Mouse (Mus musculus): ENCODE measurements around the gene H2-DMb1. TPM values are rescaled to one million over a fixed set of nuclear protein-coding genes. Genes with fewer than 3 reads are reported as not detected.

H2-DMb1 gene
- total and polyA plus RNA-seq, 3 experiments = 60.7 to 147 (median 102) TPM

GRCm38 (mm10) chr17:34165033-34165730, 12.3 kb downstream of the H2-DMb1 start:
- in situ Hi-C loops (cut with MboI; ENCODE audit: low pct_ligation_motif_present, low pct_unique_long_range_greater_than_20kb, low sequenced_read_pairs) (no loop called here), dilution Hi-C loops (cut with MboI; ENCODE audit: extremely low pct_ligation_motif_present, extremely low pct_unique_long_range_greater_than_20kb, low sequenced_read_pairs) (no loop called here)
- H3K9ac ChIP-seq (ENCODE audit: insufficient read depth, low read depth) = no peak overlapping the region
- H3K79me2 ChIP-seq (replicated peaks; ENCODE audit: control insufficient read depth, extremely low read depth, insufficient read depth, poor library complexity, severe bottlenecking) = no peaks in the 10 kb centered on the region; the same call in 1 of the 2 replicates
- peaks cover 0 to 4% of the 10 kb centered on the region in 2 experiments; a peak in 2 of 4 replicates for H3K4me1 ChIP-seq (ENCODE audit: control insufficient read depth in 1 of 2, insufficient read depth in 2 of 2)
- H3K36me3 ChIP-seq (replicated peaks in 1 of 2; ENCODE audit: control insufficient read depth in 1 of 2, insufficient read depth in 1 of 2, low read length in 1 of 2) = peaks cover 0 to 24% of the 10 kb centered on the region in 2 experiments
- H3K4me3 ChIP-seq (replicated peaks in 1 of 3; ENCODE audit: low read depth in 2 of 3, low read length in 2 of 3, poor library complexity in 1 of 3) = no peak overlapping the region
- no peaks in the 10 kb centered on the region for H3K27me3 ChIP-seq (replicated peaks)
- no peak overlapping the region for H3K27ac ChIP-seq (ENCODE audit: insufficient read depth, low read depth)
- TF ChIP-seq USF1 (IDR thresholded peaks at IDR 0.05; ENCODE audit: low read depth, low read length) (no peak), RAD21 (IDR thresholded peaks at IDR 0.05; ENCODE audit: low read depth, low read length) (peak; percentile 25), CTCF (conservative IDR thresholded peaks at IDR 0.05 in 1 of 2, IDR thresholded peaks at IDR 0.05 in 1 of 2; ENCODE audit: low read depth in 2 of 2, low read length in 2 of 2) (peak in 1 of 2 experiments; percentile 58; a peak in 2 of 4 replicates), POLR2AphosphoS2 (IDR thresholded peaks at IDR 0.05; ENCODE audit: low read depth, low read length) (no peak), SMC3 (IDR thresholded peaks at IDR 0.05; ENCODE audit: low read depth, low read length) (peak; percentile 40)
- DNase-seq (ENCODE audit: extremely low read depth) = no peak
- H3K4me2 ChIP-seq (ENCODE audit: insufficient read depth, low read depth, poor library complexity, severe bottlenecking) = no peak overlapping the region
- peaks cover 6% of the 10 kb centered on the region for H3K9me3 ChIP-seq (replicated peaks; ENCODE audit: low read length)

DNA sequence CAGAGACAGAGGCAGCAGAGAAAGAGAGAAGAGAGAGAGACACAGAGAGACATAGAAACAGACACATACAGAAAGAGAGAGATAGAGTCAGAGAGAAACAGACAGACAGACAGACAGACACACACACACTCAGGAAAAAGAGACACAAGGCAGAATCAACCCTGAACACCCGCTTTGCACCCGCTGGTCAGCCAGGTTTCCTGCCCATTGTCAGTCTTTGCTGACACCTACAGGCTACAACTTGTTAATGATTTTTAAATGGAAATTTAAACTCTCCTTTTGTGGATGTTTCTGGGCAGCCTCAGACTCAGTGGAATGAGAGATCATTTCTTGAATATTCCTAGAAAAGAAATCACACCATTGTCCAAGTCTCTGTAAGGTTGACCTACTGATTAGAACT, 16.4 kb downstream of the H2-DMb1 start:
- Histone ChIP-seq H3K36me3 (replicated peaks in 1 of 2; ENCODE audit: control insufficient read depth in 1 of 2, insufficient read depth in 1 of 2, low read length in 1 of 2) (peaks cover 0 to 2% of the 10 kb centered on the region in 2 experiments), H3K4me2 (ENCODE audit: insufficient read depth, low read depth, poor library complexity, severe bottlenecking) (no peak overlapping the region), H3K9me3 (replicated peaks; ENCODE audit: low read length) (peaks cover 15% of the 10 kb centered on the region), H3K4me3 (replicated peaks in 1 of 3; ENCODE audit: low read depth in 2 of 3, low read length in 2 of 3, poor library complexity in 1 of 3) (no peak overlapping the region), H3K4me1 (ENCODE audit: control insufficient read depth in 1 of 2, insufficient read depth in 2 of 2) (peaks cover 3 to 15% of the 10 kb centered on the region in 2 experiments), H3K79me2 (replicated peaks; ENCODE audit: control insufficient read depth, extremely low read depth, insufficient read depth, poor library complexity, severe bottlenecking) (no peaks in the 10 kb centered on the region; the same call in 1 of the 2 replicates), H3K27ac (ENCODE audit: insufficient read depth, low read depth) (no peak overlapping the region), H3K27me3 (replicated peaks) (no peaks in the 10 kb centered on the region), H3K9ac (ENCODE audit: insufficient read depth, low read depth) (no peak overlapping the region)
- dilution Hi-C loops (cut with MboI; ENCODE audit: extremely low pct_ligation_motif_present, extremely low pct_unique_long_range_greater_than_20kb, low sequenced_read_pairs) (no loop called here), in situ Hi-C loops (cut with MboI; ENCODE audit: low pct_ligation_motif_present, low pct_unique_long_range_greater_than_20kb, low sequenced_read_pairs) (no loop called here)
- no peak for TF ChIP-seq JUN (IDR thresholded peaks at IDR 0.05; ENCODE audit: insufficient read depth, low read depth, low read length)
- no peak for TF ChIP-seq IRF4 (IDR thresholded peaks at IDR 0.05; ENCODE audit: low read depth, low read length)
- TF ChIP-seq SMC3 (IDR thresholded peaks at IDR 0.05; ENCODE audit: low read depth, low read length) = peak; percentile 86
- no peak for TF ChIP-seq NRF1 (IDR thresholded peaks at IDR 0.05; ENCODE audit: low read depth, low read length)
- peak; percentile 83 for TF ChIP-seq RAD21 (IDR thresholded peaks at IDR 0.05; ENCODE audit: low read depth, low read length)
- TF ChIP-seq UBTF (IDR thresholded peaks at IDR 0.05; ENCODE audit: low read depth, low read length) = no peak
- 0 out of 2 replicates have a peak, but pooled peaks have one; percentile 35 for TF ChIP-seq MAZ (IDR thresholded peaks at IDR 0.05; ENCODE audit: low read depth, low read length)
- TF ChIP-seq CTCF (conservative IDR thresholded peaks at IDR 0.05 in 1 of 2, IDR thresholded peaks at IDR 0.05 in 1 of 2; ENCODE audit: low read depth in 2 of 2, low read length in 2 of 2) = peak in 1 of 2 experiments; percentile 87; a peak in 3 of 4 replicates
- TF ChIP-seq MEF2A (IDR thresholded peaks at IDR 0.05; ENCODE audit: borderline replicate concordance, low read depth, low read length) = no peak
- TF ChIP-seq NELFE (IDR thresholded peaks at IDR 0.05; ENCODE audit: low read depth, low read length) = no peak; the same call in 1 of the 2 replicates
- peak; percentile 70 for TF ChIP-seq ZC3H11A (IDR thresholded peaks at IDR 0.05; ENCODE audit: low read depth, low read length)
- no peak for TF ChIP-seq JUND (conservative IDR thresholded peaks at IDR 0.05; ENCODE audit: low read depth, low read length)
- TF ChIP-seq CHD1 (IDR thresholded peaks at IDR 0.05; ENCODE audit: low read depth, low read length) = no peak
- DNase-seq (ENCODE audit: extremely low read depth) = peak; percentile 69
